Mouse (Mus musculus) monocyte, adult 59 days (primary cell): ENCODE data around the gene Bnipl. TPM values are rescaled to one million over a fixed set of nuclear protein-coding genes. Genes with fewer than 3 reads are reported as not detected.

Experiments used
- total RNA-seq, 2 experiments: library from RNA; stranded (reverse); gene quantifications; one replicate each; pipeline ENCODE4 v1.2.4; 2023

Gene Bnipl
- total RNA-seq, result not detected

GRCm38 (mm10) chr3:95250783-95251424 is at the start of gene Bnipl:
Gene Bnipl (minus strand): TSS chr3:95251193.

GRCm38 (mm10) chr3:95281216-95282126 is 30.5 kb upstream of the Bnipl start, which contains the start of the genes Mindy1 and Prune1:
Gene Mindy1 (plus strand): TSS chr3:95281345.
Gene Prune1 (minus strand): TSS chr3:95282076.

DNA sequence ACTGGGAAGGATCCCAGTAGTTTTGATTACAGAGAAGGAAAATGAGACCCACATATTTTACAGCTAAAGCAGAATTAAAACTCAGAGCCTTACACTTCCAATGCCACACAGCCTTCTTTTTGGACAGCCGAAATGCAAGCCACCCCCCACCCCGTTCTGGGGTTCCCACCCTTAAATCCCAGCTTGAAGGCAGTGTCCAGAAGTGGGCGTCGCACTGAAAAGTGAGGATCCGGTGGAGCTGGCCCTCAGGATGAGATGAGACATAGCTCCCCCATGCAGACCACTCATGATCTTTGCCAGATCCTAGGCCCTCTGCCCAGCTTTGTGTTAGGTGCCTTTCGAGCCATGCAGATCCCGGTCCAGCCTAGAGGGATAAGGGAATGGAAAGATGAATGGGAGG is 9.5 kb downstream of the Bnipl start, which contains the start of gene Gm128:
TSS of gene Gm128 (minus strand) at position 101 of the 400 bp plus-strand sequence.

DNA sequence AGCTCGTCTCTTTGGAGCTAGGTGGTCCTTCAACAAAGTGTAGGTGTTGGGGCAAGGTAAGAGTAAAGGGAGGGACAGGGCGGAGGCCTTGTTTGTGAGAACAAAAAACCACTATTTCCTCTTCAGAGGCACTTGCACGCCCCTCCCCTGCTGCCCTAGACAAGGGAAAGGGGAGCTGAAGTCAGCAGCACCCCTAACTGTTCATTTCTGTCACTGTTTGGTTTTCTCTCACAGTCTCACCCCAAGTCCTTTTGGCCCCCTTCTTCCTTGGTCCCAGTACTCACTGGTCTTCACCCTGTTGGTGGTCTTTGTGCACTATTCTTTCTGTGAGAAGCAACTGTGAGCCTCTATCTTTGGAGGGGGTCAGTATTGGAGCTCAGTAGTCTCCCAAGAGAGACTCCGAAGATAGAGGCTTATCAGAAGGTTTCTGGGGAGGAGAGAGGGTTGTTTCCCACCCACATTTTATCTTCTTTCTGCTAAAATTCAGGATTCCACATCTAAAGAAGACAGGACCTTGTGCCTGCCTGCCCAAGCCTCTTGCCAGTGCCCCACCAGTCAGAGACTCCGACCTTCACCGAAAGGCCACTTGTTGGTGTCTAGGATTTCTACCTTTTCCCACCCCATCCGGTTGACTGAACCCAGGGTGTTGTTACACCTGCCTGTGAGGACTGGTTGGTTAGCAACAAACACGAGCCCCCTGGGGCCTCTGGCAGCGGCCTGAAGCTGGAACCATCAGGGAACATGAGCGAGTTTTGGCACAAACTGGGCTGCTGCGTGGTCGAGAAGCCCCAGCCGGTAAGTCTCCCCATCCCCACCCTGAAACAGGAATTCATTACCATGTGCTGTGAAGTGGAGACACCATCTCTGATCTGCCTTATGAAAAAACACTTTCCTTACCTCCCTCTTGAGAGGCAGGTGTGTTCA is 19.4 kb downstream of the Bnipl start, which contains the start of gene Mllt11:
TSS of gene Mllt11 (minus strand) at position 874 of the 924 bp plus-strand sequence.

DNA sequence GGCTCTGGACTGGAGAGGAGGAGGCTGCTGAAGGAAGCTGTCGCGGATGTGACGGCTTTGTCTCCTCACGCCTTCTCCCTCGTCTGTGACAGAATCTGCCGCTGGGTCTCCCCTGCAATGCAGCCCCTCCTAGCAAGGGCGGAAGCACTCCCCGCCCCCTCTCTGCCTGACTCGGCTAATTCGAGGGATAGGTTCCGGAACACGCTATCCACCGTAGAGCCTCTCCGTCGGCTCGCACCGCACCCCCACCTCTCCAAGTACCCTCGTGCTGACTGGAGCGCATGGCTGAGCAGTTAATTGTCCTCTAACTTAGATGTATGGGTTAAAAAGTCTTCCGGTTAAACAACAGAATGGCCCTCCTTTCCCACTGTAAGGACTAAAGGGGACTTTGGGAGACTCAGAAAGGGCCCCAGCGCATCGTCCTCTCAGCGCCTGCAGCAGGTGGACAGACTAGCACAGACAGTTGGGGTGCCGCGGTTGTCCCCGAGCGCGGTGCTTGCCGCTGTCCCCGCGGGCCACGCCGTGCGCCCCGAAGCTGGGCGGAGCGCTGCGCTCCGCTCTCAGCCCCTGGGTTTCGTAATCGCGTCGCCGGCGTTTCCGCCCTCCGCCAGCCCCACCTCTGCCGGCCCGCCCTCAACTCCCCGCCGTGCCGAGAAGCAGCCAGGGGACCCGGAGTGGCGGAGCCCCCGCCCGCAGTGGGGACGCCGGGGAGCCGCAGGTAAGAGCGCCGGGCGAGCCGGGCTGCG is 22.7 kb downstream of the Bnipl start, which contains the start of gene Cdc42se1:
TSS of gene Cdc42se1 (plus strand) at position 585 of the 746 bp plus-strand sequence.

DNA sequence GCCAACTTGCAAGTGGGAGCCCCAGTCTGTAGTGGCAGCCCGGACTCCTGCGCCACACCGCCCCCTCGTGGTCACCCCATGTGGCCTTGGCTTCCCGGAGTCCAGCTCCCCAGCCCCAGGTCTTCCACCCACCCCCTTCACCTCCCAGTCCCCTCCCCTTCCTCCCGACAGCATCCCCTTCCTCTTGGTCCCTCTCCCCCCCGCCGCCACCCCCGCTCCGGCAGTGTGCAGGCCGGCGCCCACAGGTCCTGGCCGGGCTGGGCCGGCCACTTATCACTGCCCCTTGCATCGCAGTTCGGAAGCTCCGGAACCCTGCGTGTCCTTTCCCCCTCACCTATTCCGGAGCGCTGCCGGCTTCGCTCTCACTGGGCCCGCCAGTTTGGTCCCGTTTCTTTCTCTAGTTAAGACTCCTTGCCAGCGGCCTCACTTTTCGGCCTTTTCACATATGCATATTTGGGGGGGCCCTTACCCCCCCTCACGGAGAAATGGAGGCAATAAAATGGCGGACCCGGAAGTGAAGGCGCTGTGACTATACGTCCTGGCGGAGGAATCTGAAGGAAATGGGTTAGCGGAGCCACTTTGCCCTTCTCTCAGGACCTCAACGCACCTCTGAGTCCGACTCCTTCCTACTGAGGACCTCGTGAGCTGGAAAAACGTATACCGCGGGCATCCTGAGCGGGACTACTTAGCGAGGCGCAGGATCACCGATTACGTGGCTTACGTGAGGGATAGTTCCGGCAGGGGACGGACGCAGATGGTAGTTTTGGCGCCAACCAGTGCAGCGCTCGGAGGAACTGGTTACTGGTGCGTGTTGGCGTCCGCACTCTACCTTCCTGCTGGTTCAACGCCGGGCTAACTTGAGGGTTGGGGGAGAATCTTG is 33.5 kb downstream of the Bnipl start, which contains the start of gene Gabpb2:
TSS of gene Gabpb2 (minus strand) at position 662 of the 880 bp plus-strand sequence.

Other genes starting within 250 kb of the Bnipl start
- 10 to 100 TPM; 30.1 to 45.2 TPM for gene Zfp687, start 235.7 kb downstream of the Bnipl start, total RNA-seq
- gene Psmd4, start 208.6 kb downstream of the Bnipl start, total RNA-seq, result 100 to 1,000 TPM; 114 to 127 TPM
- gene Pip5k1a, start 144.3 kb downstream of the Bnipl start, total RNA-seq, result 10 to 100 TPM; 23.3 to 23.8 TPM
- 10 to 100 TPM; 39.0 to 47.0 TPM for gene Vps72, start 140.2 kb downstream of the Bnipl start, total RNA-seq
- 1 to 10 TPM; 1.0 to 2.3 TPM for gene Tmod4, start 126.7 kb downstream of the Bnipl start, total RNA-seq
- gene Scnm1, start 117.2 kb downstream of the Bnipl start, total RNA-seq, result 10 to 100 TPM; 67.3 to 70.8 TPM
- 1 to 10 TPM; 1.9 to 2.0 TPM for gene Lysmd1, start 117.1 kb downstream of the Bnipl start, total RNA-seq
- 100 to 1,000 TPM; 119 to 126 TPM for gene Tnfaip8l2, start 108.8 kb downstream of the Bnipl start, total RNA-seq
- under 1 TPM; 0.34 to 0.61 TPM for gene Sema6c, start 90.7 kb downstream of the Bnipl start, total RNA-seq
- gene Gabpb2, start 33.3 kb downstream of the Bnipl start, total RNA-seq, result 10 to 100 TPM; 42.6 to 48.5 TPM
- gene Cdc42se1, start 22.5 kb downstream of the Bnipl start, total RNA-seq, result 100 to 1,000 TPM; 244 to 259 TPM
- gene Mllt11, start 19.0 kb downstream of the Bnipl start, total RNA-seq, result 1 to 10 TPM; 5.6 to 5.7 TPM
- gene Gm128, start 9.6 kb downstream of the Bnipl start, total RNA-seq, result under 1 TPM in 1 of 2 experiments, not detected in 1; 0.43 TPM
- gene Mindy1, start 30.2 kb upstream of the Bnipl start, total RNA-seq, result 10 to 100 TPM; 37.3 to 42.4 TPM
- 10 to 100 TPM in 1 of 2 experiments, 1 to 10 TPM in 1; 9.9 to 10.5 TPM for gene Prune1, start 30.9 kb upstream of the Bnipl start, total RNA-seq
- 1 to 10 TPM; 2.5 to 3.0 TPM for gene Anxa9, start 56.0 kb upstream of the Bnipl start, total RNA-seq
- 100 to 1,000 TPM; 131 to 142 TPM for gene Cers2, start 63.6 kb upstream of the Bnipl start, total RNA-seq
- 10 to 100 TPM; 25.5 to 30.8 TPM for gene Setdb1, start 106.0 kb upstream of the Bnipl start, total RNA-seq
- gene 4930558C23Rik, start 151.6 kb upstream of the Bnipl start, total RNA-seq, result not detected
- 10 to 100 TPM; 77.1 to 83.2 TPM for gene Arnt, start 183.2 kb upstream of the Bnipl start, total RNA-seq
- 1 to 10 TPM; 1.5 to 1.8 TPM for gene Ctsk, start 248.1 kb upstream of the Bnipl start, total RNA-seq